Mouse (Mus musculus) limb, embryonic 13.5 days (tissue): ENCODE data around the gene Rasgef1b. TPM values are rescaled to one million over a fixed set of nuclear protein-coding genes. Genes with fewer than 3 reads are reported as not detected.

Source experiments
- ATAC-seq: fragments of 200-750 bp; cut with Nextera tagmentation; 2 replicates; pipeline ENCODE4 v1.8.0; 2017; ENCODE audit warnings: low read depth, moderate number of reproducible peaks, moderate TSS enrichment; ENCODE audit not compliant: low FRiP score
- H3K27ac ChIP-seq: fragments of 300-500 bp; sonication (generic); 2 replicates; pipeline ENCODE4 v1.5.1; 2015; ENCODE audit warnings: inconsistent platforms, mild to moderate bottlenecking, moderate library complexity
- H3K27me3 ChIP-seq: fragments of 300-500 bp; sonication (generic); 2 replicates; pipeline ENCODE4 v1.6.1; 2015; ENCODE audit warnings: mild to moderate bottlenecking, inconsistent platforms
- H3K36me3 ChIP-seq: fragments of 300-500 bp; sonication (generic); 2 replicates; pipeline ENCODE4 v1.6.1; 2015; ENCODE audit warnings: inconsistent platforms, mild to moderate bottlenecking, moderate library complexity
- H3K4me1 ChIP-seq: fragments of 300-500 bp; sonication (generic); 2 replicates; pipeline ENCODE4 v1.6.1; 2015; ENCODE audit warnings: inconsistent platforms
- H3K4me2 ChIP-seq: fragments of 300-500 bp; sonication (generic); replicated peaks from 2 replicates; pipeline ENCODE4 v1.6.1; 2015; ENCODE audit warnings: inconsistent platforms, mild to moderate bottlenecking, moderate library complexity
- H3K4me3 ChIP-seq: fragments of 300-500 bp; sonication (generic); 2 replicates; pipeline ENCODE4 v1.5.1; 2015; ENCODE audit warnings: moderate library complexity, mild to moderate bottlenecking, inconsistent platforms
- H3K9ac ChIP-seq: fragments of 300-500 bp; sonication (generic); 2 replicates; pipeline ENCODE4 v1.6.1; 2015; ENCODE audit warnings: mild to moderate bottlenecking, inconsistent platforms
- H3K9me3 ChIP-seq: fragments of 300-500 bp; sonication (generic); 2 replicates; pipeline ENCODE4 v1.6.1; 2016; ENCODE audit warnings: inconsistent platforms
- WGBS: fragments of 180-500 bp; shearing (Covaris S2); methylation state at CpG from one replicate; pipeline ENCODE4 v1.1.7; 2015; 5-methylcytosine and 5-hydroxymethylcytosine counted together
- polyA plus RNA-seq: library from polyadenylated mRNA; unstranded; fragments of >200 nt; fragmentation: Nextera tagmentation; extraction: Ambion mirVana; gene quantifications from 2 replicates; pipeline ENCODE4 v1.2.1, GENCODE M21; 2015

The Rasgef1b gene
- polyA plus RNA-seq, 1 experiment from 2014 or later = 16.0 TPM

GRCm38 (mm10) chr5:99701811-99702210 lies 27.1 kb downstream of the Rasgef1b start:
- Histone ChIP-seq H3K4me1 (peaks cover 8% of the 10 kb centered on the region; the same call in 1 of the 2 replicates), H3K4me3 (no peak overlapping the region), H3K9me3 (no peaks in the 10 kb centered on the region), H3K36me3 (no peaks in the 10 kb centered on the region), H3K4me2 (no peak overlapping the region), H3K27ac (no peak overlapping the region), H3K9ac (no peak overlapping the region), H3K27me3 (no peaks in the 10 kb centered on the region)
- 49% methylated on average over 5 of the region's 5 CpGs for WGBS
- no peak for ATAC-seq

GRCm38 (mm10) chr5:99694712-99695360 lies 34.0 kb downstream of the Rasgef1b start:
- WGBS = 78% methylated on average over 13 of the region's 13 CpGs
- no peak overlapping the region for H3K9ac ChIP-seq

DNA sequence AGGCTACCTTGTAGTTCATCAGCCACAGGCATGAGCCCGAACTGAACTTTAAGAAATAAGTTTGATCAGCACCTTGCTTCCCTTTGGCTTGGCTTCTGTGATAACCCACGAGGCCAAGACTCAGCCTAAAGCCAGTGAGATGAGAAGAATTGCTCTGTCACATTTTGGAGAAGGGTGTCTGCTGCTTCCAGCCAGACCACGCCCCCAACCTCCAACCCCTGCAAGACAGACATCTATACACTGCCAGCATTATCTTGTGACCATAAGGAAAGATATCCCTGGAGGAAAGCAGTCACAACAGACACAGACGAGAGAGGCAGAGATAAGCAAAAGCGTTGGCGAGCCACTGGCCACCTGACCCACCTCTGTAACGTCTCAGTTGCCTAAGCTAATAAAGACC lies 39.0 kb downstream of the Rasgef1b start:
- ATAC-seq = no peak
- no peaks in the 10 kb centered on the region for H3K9me3 ChIP-seq
- 63% methylated on average over 7 of the region's 7 CpGs for WGBS

More at GRCm38 (mm10) chr5:99694712-99695360, 34.0 kb downstream of the Rasgef1b start:
- Histone ChIP-seq H3K27ac (no peak overlapping the region), H3K9me3 (no peaks in the 10 kb centered on the region), H3K4me3 (no peak overlapping the region), H3K36me3 (no peaks in the 10 kb centered on the region), H3K4me1 (peaks cover 4% of the 10 kb centered on the region), H3K27me3 (no peaks in the 10 kb centered on the region), H3K4me2 (no peak overlapping the region)
- no peak for ATAC-seq

DNA sequence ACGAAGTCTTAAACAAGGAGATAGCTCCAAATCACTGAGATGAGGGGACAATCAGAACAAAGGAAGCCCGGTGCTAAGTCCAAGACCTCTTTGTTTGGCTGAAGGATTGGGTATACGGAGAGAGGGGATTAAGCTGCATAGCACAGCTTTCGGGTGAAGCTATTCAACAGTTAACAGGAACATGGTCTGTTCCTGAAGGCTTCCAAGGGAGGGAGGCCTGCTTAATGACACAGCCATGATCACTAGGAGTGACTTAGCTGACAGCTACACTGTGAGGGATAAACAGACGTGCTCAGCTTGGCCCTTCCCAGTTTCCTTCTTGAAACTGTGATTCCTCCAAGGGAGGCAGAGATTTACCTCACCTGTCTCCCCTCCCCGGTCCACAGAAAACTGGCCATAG lies 41.0 kb downstream of the Rasgef1b start:
- no peak for ATAC-seq
- H3K4me2 ChIP-seq = no peak overlapping the region
- 42% methylated on average over 6 of the region's 6 CpGs for WGBS
- H3K4me1 ChIP-seq = peaks cover 8% of the 10 kb centered on the region
- H3K27me3 ChIP-seq = no peaks in the 10 kb centered on the region
- H3K4me3 ChIP-seq = no peak overlapping the region
- H3K9ac ChIP-seq = no peak overlapping the region
- no peaks in the 10 kb centered on the region for H3K36me3 ChIP-seq
- no peak overlapping the region for H3K27ac ChIP-seq
- no peaks in the 10 kb centered on the region for H3K9me3 ChIP-seq

More for the DNA sequence above, 39.0 kb downstream of the Rasgef1b start:
- Histone ChIP-seq H3K4me1 (peaks cover 8% of the 10 kb centered on the region), H3K27me3 (no peaks in the 10 kb centered on the region), H3K4me2 (no peak overlapping the region), H3K36me3 (no peaks in the 10 kb centered on the region), H3K9ac (no peak overlapping the region), H3K27ac (no peak overlapping the region), H3K4me3 (no peak overlapping the region)

GRCm38 (mm10) chr5:99684023-99684422 lies 44.8 kb downstream of the Rasgef1b start:
- Histone ChIP-seq H3K4me3 (no peak overlapping the region), H3K9me3 (no peaks in the 10 kb centered on the region), H3K9ac (no peak overlapping the region), H3K4me2 (no peak overlapping the region), H3K27ac (no peak overlapping the region), H3K27me3 (no peaks in the 10 kb centered on the region), H3K4me1 (no peaks in the 10 kb centered on the region), H3K36me3 (no peaks in the 10 kb centered on the region)
- ATAC-seq = no peak
- 42% methylated on average over 2 of the region's 2 CpGs for WGBS

DNA sequence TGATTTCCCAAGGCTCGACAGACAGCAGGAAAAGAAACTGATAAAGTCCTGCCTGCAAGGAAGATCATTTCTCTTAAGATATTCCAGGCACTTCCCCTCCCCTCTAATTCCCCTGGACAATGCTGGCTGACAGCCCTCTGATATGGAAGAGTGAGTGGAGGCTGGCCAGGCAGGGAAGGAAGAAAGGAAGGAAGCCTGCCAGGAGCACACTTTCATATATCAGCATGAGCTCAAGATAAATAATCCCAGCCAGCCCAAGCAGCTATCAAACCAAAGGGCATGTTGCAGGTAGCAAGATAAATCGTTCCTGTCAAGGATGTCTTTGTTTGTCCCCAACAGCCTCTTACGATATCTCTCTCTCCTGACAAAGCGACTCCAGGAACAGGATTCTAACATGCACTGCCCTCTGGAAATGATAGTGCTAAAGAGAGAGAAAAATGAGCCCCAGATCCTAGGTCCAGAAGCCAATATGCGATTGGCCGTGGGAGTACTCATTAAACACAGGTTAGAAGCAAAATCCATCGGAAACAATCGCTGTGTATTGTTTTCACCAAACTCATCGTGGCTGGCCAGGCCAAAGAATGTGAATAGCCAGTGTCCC lies 58.8 kb downstream of the Rasgef1b start:
- WGBS = 77% methylated on average over 9 of the region's 9 CpGs
- ATAC-seq = no peak

GRCm38 (mm10) chr5:99656024-99656423 lies 72.8 kb downstream of the Rasgef1b start:
- Histone ChIP-seq H3K27me3 (no peaks in the 10 kb centered on the region), H3K9me3 (no peaks in the 10 kb centered on the region), H3K4me2 (no peak overlapping the region), H3K36me3 (no peaks in the 10 kb centered on the region), H3K27ac (no peak overlapping the region), H3K4me1 (no peaks in the 10 kb centered on the region), H3K4me3 (no peak overlapping the region), H3K9ac (no peak overlapping the region)
- 50% methylated on average over 5 of the region's 5 CpGs for WGBS
- ATAC-seq = no peak

More for the DNA sequence above, 58.8 kb downstream of the Rasgef1b start:
- Histone ChIP-seq H3K27me3 (no peaks in the 10 kb centered on the region), H3K9me3 (no peaks in the 10 kb centered on the region), H3K4me2 (no peak overlapping the region), H3K27ac (no peak overlapping the region), H3K36me3 (no peaks in the 10 kb centered on the region), H3K4me3 (no peak overlapping the region), H3K9ac (no peak overlapping the region), H3K4me1 (no peaks in the 10 kb centered on the region)

DNA sequence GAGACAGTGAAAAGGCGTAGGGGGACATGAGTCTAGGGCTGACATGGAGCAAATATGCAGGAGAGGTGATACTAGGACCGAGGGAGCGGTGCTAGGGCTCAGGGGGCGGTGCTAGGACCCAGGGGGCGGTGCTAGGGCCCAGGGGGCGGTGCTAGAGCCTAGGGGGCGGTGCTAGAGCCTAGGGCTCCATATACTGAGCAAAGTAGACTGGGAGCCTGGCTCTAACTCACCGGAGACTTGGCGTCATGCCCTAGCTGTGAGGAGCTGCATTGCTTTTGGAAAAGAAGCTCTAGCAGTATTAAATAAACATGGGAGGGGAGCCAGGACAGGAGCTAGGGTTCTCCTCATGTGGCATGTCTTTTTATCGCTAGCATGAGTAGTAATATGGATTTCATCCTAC lies 75.9 kb downstream of the Rasgef1b start:
- Histone ChIP-seq H3K4me2 (no peak overlapping the region), H3K9ac (no peak overlapping the region), H3K27ac (no peak overlapping the region), H3K36me3 (no peaks in the 10 kb centered on the region), H3K27me3 (no peaks in the 10 kb centered on the region), H3K4me1 (no peaks in the 10 kb centered on the region), H3K4me3 (no peak overlapping the region), H3K9me3 (no peaks in the 10 kb centered on the region)
- no peak for ATAC-seq
- WGBS = 83% methylated on average over 10 of the region's 10 CpGs

DNA sequence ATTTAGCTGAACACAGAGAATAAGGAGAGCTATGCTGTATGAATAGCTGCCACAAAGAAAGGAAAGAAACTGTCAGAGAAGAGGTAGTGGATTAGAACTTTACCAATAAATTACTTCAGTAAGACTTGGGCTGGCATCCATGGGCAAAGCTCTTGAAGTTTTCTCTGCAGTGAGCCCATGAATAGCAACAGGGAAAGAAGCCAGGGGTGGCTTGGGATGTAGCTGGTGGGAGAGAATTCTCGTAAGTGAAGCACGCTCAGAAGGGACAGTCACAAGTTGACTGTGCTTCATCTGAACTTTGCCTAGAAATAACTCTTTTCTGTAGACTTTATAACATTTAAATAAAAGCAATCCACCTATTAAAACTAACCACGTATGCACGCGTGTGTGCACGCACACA lies 87.5 kb downstream of the Rasgef1b start:
- Histone ChIP-seq H3K27ac (no peak overlapping the region), H3K4me3 (no peak overlapping the region), H3K9me3 (no peaks in the 10 kb centered on the region), H3K4me2 (no peak overlapping the region), H3K27me3 (no peaks in the 10 kb centered on the region), H3K36me3 (no peaks in the 10 kb centered on the region), H3K9ac (no peak overlapping the region), H3K4me1 (peaks cover 11% of the 10 kb centered on the region)
- 64% methylated on average over 6 of the region's 6 CpGs for WGBS
- ATAC-seq = no peak

GRCm38 (mm10) chr5:99636575-99636974 lies 92.3 kb downstream of the Rasgef1b start:
- no peak overlapping the region for H3K27ac ChIP-seq
- H3K9me3 ChIP-seq = no peaks in the 10 kb centered on the region
- H3K4me1 ChIP-seq = peaks cover 14% of the 10 kb centered on the region
- H3K27me3 ChIP-seq = no peaks in the 10 kb centered on the region
- H3K36me3 ChIP-seq = no peaks in the 10 kb centered on the region
- H3K9ac ChIP-seq = no peak overlapping the region
- no peak overlapping the region for H3K4me2 ChIP-seq
- no peak for ATAC-seq
- no peak overlapping the region for H3K4me3 ChIP-seq
- WGBS = 45% methylated on average over 7 of the region's 7 CpGs

DNA sequence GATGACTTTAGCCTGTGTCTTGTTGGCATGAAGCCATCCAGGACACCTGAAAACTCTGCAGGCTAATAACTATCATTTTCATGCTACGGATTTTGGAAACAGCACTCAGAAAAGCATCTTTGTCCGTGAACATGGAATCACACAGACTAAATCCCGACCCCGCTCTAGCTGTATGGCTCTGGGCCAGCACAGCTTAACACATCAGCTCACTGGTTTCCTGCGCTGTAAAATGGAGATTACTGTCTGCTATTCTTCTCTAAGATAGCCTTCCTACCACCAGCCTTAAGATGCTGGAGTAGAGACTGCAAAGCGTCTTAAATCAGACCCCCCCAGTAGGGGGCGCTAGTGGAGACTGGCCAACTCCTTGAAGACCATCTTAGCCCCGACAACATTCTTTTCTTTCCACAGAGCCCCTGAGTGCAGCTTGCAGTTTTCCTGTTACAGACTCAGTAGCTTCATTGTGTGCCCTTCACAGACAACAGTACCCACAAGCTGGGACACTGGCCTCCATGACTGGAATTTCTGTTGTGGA lies 94.8 kb downstream of the Rasgef1b start:
- no peak overlapping the region for H3K9ac ChIP-seq
- H3K27ac ChIP-seq = no peak overlapping the region
- no peak overlapping the region for H3K4me2 ChIP-seq
- peaks cover 14% of the 10 kb centered on the region for H3K4me1 ChIP-seq
- H3K4me3 ChIP-seq = no peak overlapping the region
- no peaks in the 10 kb centered on the region for H3K27me3 ChIP-seq
- WGBS = 58% methylated on average over 8 of the region's 8 CpGs
- no peak for ATAC-seq
- H3K9me3 ChIP-seq = no peaks in the 10 kb centered on the region
- no peaks in the 10 kb centered on the region for H3K36me3 ChIP-seq

DNA sequence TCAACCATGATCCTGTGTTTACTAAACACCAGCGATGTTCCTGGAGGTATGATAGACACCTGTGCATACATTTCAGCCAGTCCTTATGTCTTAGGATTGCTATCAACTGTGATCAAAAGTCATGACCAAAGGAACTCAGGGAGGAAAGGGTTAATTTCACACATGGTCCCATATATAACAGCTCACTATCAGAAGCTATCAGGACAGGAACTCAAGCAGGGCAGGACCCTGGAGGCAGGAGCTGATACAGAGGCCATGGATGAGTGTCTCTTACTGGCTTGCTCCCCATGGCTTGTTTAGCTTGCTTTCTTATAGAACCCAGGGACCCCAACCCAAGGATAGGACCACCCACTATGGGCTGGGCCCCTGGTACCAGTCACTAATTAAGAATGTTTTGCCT lies 95.3 kb downstream of the Rasgef1b start:
- Histone ChIP-seq H3K27ac (no peak overlapping the region), H3K4me2 (no peak overlapping the region), H3K27me3 (no peaks in the 10 kb centered on the region), H3K9me3 (no peaks in the 10 kb centered on the region), H3K4me3 (no peak overlapping the region), H3K36me3 (no peaks in the 10 kb centered on the region), H3K4me1 (peaks cover 14% of the 10 kb centered on the region), H3K9ac (no peak overlapping the region)
- no peak for ATAC-seq
- WGBS = 88% methylated on average over 1 of the region's 1 CpGs
